Mouse (Mus musculus): ENCODE measurements around the gene Dusp28. TPM values are rescaled to one million over a fixed set of nuclear protein-coding genes. Genes with fewer than 3 reads are reported as not detected.
A peak's percentile ranks its signal among the peaks of the same experiment; 100 is the strongest.

Gene Dusp28
- polyA plus RNA-seq, 1 experiment from 2014 or later = 19.2 TPM

GRCm38 (mm10) chr1:92903627-92904026, 3.2 kb upstream of the Dusp28 start:
- Histone ChIP-seq H3K9ac (ENCODE audit: low read depth, low read length) (no peak overlapping the region), H3K36me3 (ENCODE audit: control insufficient read depth, insufficient read depth) (no peaks in the 10 kb centered on the region), H3K4me2 (replicated peaks; ENCODE audit: low read depth) (no peak overlapping the region), H3K4me3 (ENCODE audit: low read depth, low read length) (no peak overlapping the region), H3K4me1 (replicated peaks; ENCODE audit: control insufficient read depth, insufficient read depth, low read length) (0 out of 2 replicates have a peak, but pooled peaks cover 9% of the 10 kb centered on the region), H3K27ac (ENCODE audit: low read depth, low read length) (no peak overlapping the region), H3K9me3 (ENCODE audit: control insufficient read depth) (no peaks in the 10 kb centered on the region), H3K27me3 (replicated peaks; ENCODE audit: control insufficient read depth, insufficient read depth, low read length) (no peaks in the 10 kb centered on the region)
- no peak for TF ChIP-seq CTCF (IDR thresholded peaks at IDR 0.05; ENCODE audit: low read depth)
- ATAC-seq = no peak
- 72% methylated on average over 4 of the region's 4 CpGs for WGBS

GRCm38 (mm10) chr1:92905703-92906310, 974 bp upstream of the Dusp28 start:
- Histone ChIP-seq H3K4me3 (ENCODE audit: low read depth, low read length) (no peak overlapping the region), H3K27me3 (replicated peaks; ENCODE audit: control insufficient read depth, insufficient read depth, low read length) (no peaks in the 10 kb centered on the region), H3K36me3 (ENCODE audit: control insufficient read depth, insufficient read depth) (no peaks in the 10 kb centered on the region), H3K27ac (ENCODE audit: low read depth, low read length) (no peak overlapping the region), H3K4me1 (replicated peaks; ENCODE audit: control insufficient read depth, insufficient read depth, low read length) (peaks cover 9% of the 10 kb centered on the region; the same call in 1 of the 2 replicates), H3K9me3 (ENCODE audit: control insufficient read depth) (no peaks in the 10 kb centered on the region), H3K4me2 (replicated peaks; ENCODE audit: low read depth) (peak overlapping the region; percentile 76; the same call in 1 of the 2 replicates), H3K9ac (ENCODE audit: low read depth, low read length) (no peak overlapping the region)
- no peak for TF ChIP-seq CTCF (IDR thresholded peaks at IDR 0.05; ENCODE audit: low read depth)
- no peak for ATAC-seq
- WGBS = 92% methylated on average over 2 of the region's 2 CpGs

DNA sequence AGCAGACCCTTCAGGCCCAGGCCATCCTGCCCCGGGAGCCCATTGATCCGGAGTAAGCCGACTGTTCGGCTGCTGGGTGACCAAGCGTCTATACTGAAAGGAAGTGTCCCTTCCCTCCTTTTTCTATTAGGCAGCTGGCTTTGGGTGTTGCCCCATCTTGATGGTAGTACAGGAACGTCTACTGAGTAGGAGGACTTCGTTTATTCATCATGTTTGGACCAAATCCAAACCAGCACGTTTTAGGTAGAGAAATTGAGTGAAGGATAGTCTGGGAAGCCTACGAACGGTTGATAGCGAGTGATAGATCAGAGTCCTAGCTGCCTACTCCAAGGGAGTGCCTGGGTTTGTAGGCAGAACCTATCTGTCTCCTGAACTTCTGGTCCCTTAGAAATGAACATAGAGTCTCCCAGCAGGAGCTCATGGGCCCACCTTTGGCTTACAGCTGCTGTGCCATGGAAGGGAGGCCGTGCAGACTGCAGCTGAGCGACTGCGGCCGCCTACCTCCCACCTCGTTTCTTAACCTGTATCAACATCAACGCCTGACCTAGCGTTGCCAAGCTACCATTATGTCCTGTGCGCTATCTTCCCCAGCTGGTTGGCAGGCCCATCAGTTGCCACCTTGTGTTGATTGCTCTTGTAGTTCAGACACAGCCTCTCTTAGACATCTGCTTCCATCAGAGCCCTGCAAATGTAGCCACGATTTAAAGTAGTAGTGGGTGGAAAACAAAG, 1.0 kb downstream of the Dusp28 start:
- Histone ChIP-seq H3K4me2 (replicated peaks; ENCODE audit: low read depth) (peak overlapping the region; percentile 76), H3K9me3 (ENCODE audit: control insufficient read depth) (no peaks in the 10 kb centered on the region), H3K36me3 (ENCODE audit: control insufficient read depth, insufficient read depth) (no peaks in the 10 kb centered on the region), H3K4me3 (ENCODE audit: low read depth, low read length) (peak overlapping the region; percentile 73), H3K27ac (ENCODE audit: low read depth, low read length) (peak overlapping the region; percentile 89), H3K4me1 (replicated peaks; ENCODE audit: control insufficient read depth, insufficient read depth, low read length) (peaks cover 12% of the 10 kb centered on the region; the same call in 1 of the 2 replicates), H3K9ac (ENCODE audit: low read depth, low read length) (peak overlapping the region; percentile 60), H3K27me3 (replicated peaks; ENCODE audit: control insufficient read depth, insufficient read depth, low read length) (no peaks in the 10 kb centered on the region)
- ATAC-seq = no peak
- WGBS = 39% methylated on average over 20 of the region's 20 CpGs
- no peak for TF ChIP-seq CTCF (IDR thresholded peaks at IDR 0.05; ENCODE audit: low read depth)

DNA sequence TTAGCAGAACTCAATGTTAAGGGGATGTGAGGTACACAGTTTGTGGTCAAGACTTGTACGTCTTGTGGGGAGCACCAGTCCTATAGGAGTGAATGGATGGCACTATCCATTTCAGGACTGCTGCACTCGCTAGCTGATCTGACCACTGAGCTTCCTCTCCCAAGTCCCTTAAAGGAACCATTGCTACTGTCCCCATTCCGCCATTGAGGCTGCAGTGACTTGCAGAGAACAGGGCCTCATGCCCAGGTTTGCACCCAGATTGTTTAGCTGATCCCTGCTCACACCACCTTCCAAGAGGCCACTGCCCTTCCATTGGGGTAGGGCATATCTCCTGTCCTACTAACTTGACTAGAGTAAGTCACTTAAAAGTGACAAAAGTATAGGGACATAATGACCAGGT, 1.9 kb downstream of the Dusp28 start:
- H3K4me2 ChIP-seq (replicated peaks; ENCODE audit: low read depth) = no peak overlapping the region
- 97% methylated on average over 3 of the region's 3 CpGs for WGBS
- no peak overlapping the region for H3K27ac ChIP-seq (ENCODE audit: low read depth, low read length)
- ATAC-seq = no peak
- no peak for TF ChIP-seq CTCF (IDR thresholded peaks at IDR 0.05; ENCODE audit: low read depth)
- peaks cover under 1% of the 10 kb centered on the region; the same call in 1 of the 2 replicates for H3K36me3 ChIP-seq (ENCODE audit: control insufficient read depth, insufficient read depth)
- H3K27me3 ChIP-seq (replicated peaks; ENCODE audit: control insufficient read depth, insufficient read depth, low read length) = no peaks in the 10 kb centered on the region
- H3K9ac ChIP-seq (ENCODE audit: low read depth, low read length) = no peak overlapping the region
- H3K9me3 ChIP-seq (ENCODE audit: control insufficient read depth) = no peaks in the 10 kb centered on the region
- H3K4me3 ChIP-seq (ENCODE audit: low read depth, low read length) = no peak overlapping the region
- H3K4me1 ChIP-seq (replicated peaks; ENCODE audit: control insufficient read depth, insufficient read depth, low read length) = peaks cover 8% of the 10 kb centered on the region; the same call in 1 of the 2 replicates

- TF ChIP-seq CTCF (IDR thresholded peaks at IDR 0.05; ENCODE audit: low read depth) = peak; percentile 62
- Histone ChIP-seq H3K36me3 (ENCODE audit: control insufficient read depth, insufficient read depth) (peaks cover 4% of the 10 kb centered on the region; the same call in 1 of the 2 replicates), H3K9ac (ENCODE audit: low read depth, low read length) (no peak overlapping the region), H3K4me2 (replicated peaks; ENCODE audit: low read depth) (no peak overlapping the region), H3K27ac (ENCODE audit: low read depth, low read length) (no peak overlapping the region), H3K4me1 (replicated peaks; ENCODE audit: control insufficient read depth, insufficient read depth, low read length) (peaks cover 8% of the 10 kb centered on the region; the same call in 1 of the 2 replicates), H3K4me3 (ENCODE audit: low read depth, low read length) (no peak overlapping the region), H3K27me3 (replicated peaks; ENCODE audit: control insufficient read depth, insufficient read depth, low read length) (no peaks in the 10 kb centered on the region), H3K9me3 (ENCODE audit: control insufficient read depth) (no peaks in the 10 kb centered on the region)
- ATAC-seq = no peak
- 74% methylated on average over 4 of the region's 4 CpGs for WGBS
Measured at GRCm38 (mm10) chr1:92909068-92909467, 2.3 kb downstream of the Dusp28 start.

DNA sequence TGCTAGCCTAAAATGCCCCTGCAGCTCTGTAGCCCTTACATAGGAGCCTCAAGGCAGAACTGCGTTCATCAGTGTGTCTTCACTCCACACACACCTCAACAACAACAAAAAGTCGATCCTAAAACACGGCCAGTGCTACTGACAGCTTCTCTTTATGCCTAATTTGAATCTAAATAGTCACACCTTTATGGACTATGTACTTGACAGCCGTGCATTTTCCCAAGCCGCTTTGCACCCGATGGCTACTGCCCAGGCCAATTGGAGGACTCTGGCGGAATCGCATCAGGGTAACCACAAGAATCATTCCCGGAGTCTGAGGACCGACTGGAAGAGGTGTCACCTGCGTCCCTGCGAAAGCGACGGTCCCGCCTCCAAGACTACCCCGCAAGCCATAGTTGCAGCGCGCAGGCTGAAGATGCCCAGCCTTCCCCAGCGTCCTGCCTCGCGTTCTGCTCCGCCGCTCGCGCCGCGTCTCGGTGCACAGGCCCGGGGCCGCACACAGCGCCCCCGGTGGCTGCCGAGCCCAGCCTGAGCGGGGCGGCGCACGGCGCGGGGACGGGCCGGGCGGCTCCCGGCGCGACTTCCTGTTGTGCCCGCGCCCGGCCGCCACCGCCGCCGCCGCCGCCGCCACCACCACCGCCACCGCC, 3.6 kb downstream of the Dusp28 start, which contains the start of gene Rnpepl1:
Gene Rnpepl1 (plus strand): TSS at position 545 of the 647 bp plus-strand sequence.
- peak; percentile 81 for TF ChIP-seq CTCF (IDR thresholded peaks at IDR 0.05; ENCODE audit: low read depth)

More for the DNA sequence above, 3.6 kb downstream of the Dusp28 start, which contains the start of gene Rnpepl1:
- H3K27me3 ChIP-seq (replicated peaks; ENCODE audit: control insufficient read depth, insufficient read depth, low read length) = no peaks in the 10 kb centered on the region
- peak within 1 kb of the TSS; percentile 98 for H3K27ac ChIP-seq (ENCODE audit: low read depth, low read length)
- peak within 1 kb of the TSS; percentile 93 for H3K4me2 ChIP-seq (replicated peaks; ENCODE audit: low read depth)
- under 1% methylated on average over 53 of the region's 57 CpGs for WGBS
- H3K4me3 ChIP-seq (ENCODE audit: low read depth, low read length) = peak within 1 kb of the TSS; percentile 83
- H3K9ac ChIP-seq (ENCODE audit: low read depth, low read length) = peak within 1 kb of the TSS; percentile 98
- ATAC-seq = peak; percentile 63
- peaks cover 8% of the 10 kb centered on the region; the same call in 1 of the 2 replicates for H3K4me1 ChIP-seq (replicated peaks; ENCODE audit: control insufficient read depth, insufficient read depth, low read length)
- H3K36me3 ChIP-seq (ENCODE audit: control insufficient read depth, insufficient read depth) = peaks cover 16% of the 10 kb centered on the region
- no peaks in the 10 kb centered on the region for H3K9me3 ChIP-seq (ENCODE audit: control insufficient read depth)
